25 mouse cellular contexts compared by ENCODE assay signal in the genomic region with DNA sequence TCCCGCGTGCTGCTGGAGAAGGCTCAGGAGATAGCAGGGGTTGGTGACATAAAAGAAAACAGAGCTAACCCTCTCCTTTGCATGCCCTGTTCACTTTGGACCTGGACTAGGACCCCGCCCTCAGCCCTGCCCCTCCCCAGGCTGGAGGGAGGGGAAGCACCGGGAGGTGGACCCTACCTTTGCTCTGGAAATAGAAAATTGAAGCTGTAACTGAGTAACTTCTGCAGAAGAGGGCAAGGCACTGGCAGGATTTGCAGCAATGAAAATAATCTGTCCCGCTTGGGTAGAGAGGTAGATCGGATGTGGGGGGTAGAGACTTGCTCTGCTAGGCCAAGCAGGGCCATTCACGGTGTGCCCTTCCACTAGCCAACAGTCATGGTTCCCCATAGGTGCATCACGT. TPM values are rescaled to one million over a fixed set of nuclear protein-coding genes. Genes with fewer than 3 reads are reported as not detected.
DNase-seq lines count a peak whose midpoint lies in the region; ATAC-seq and TF ChIP-seq lines count a peak whose summit lies in the region.
"Had no signal": no experiment of that assay in that cellular context is flagged by ENCODE, and none has a peak within 500 bp of the region (broad histone marks: within the 10 kb centered on the region; RNA-seq: fewer than 3 reads in every experiment).

No protein-coding gene starts in this region.

- no peak for TF ChIP-seq CTCF in kidney, adult 2 months (conservative IDR thresholded peaks at IDR 0.05; ENCODE audit: insufficient read depth, insufficient read length, low read depth, low read length)
- no peak for TF ChIP-seq CTCF in kidney, postnatal 0 days (IDR thresholded peaks at IDR 0.05; ENCODE audit: low read depth)
- no peak for TF ChIP-seq CTCF in small intestine, adult 2 months (IDR thresholded peaks at IDR 0.05; ENCODE audit: extremely low read depth, insufficient read length, insufficient replicate concordance, low read depth, low read length)

- WGBS in forebrain, embryonic 11.5 days = 92% methylated on average over 8 of the region's 8 CpGs
- 89% methylated on average over 8 of the region's 8 CpGs for WGBS in forebrain, embryonic 15.5 days
- 53% methylated on average over 8 of the region's 8 CpGs for WGBS in kidney, adult 2 months
- 52% methylated on average over 8 of the region's 8 CpGs for WGBS in kidney, postnatal 0 days
- WGBS in small intestine, adult 2 months = 29% methylated on average over 8 of the region's 8 CpGs

- no peak overlapping the region for H3K4me3 ChIP-seq in forebrain, embryonic 11.5 days (ENCODE audit: low read depth, low read length)
- no peak overlapping the region for H3K4me3 ChIP-seq in forebrain, embryonic 15.5 days
- no peak overlapping the region for H3K4me3 ChIP-seq in kidney, adult 2 months (ENCODE audit: insufficient read depth, low read depth, low read length)
- no peak overlapping the region for H3K4me3 ChIP-seq in kidney, postnatal 0 days (replicated peaks; ENCODE audit: low read depth, low read length)
- no peak overlapping the region for H3K4me3 ChIP-seq in small intestine, adult 2 months (ENCODE audit: low read depth, low read length)
- H3K4me3 ChIP-seq: heart, embryonic 15.5 days; limb, embryonic 15.5 days; midbrain, embryonic 15.5 days; myocyte had no signal

- no peaks in the 10 kb centered on the region for H3K4me1 ChIP-seq in forebrain, embryonic 11.5 days (replicated peaks; ENCODE audit: control insufficient read depth, insufficient read depth, low read length)
- no peaks in the 10 kb centered on the region for H3K4me1 ChIP-seq in forebrain, embryonic 15.5 days
- H3K4me1 ChIP-seq in kidney, adult 2 months (ENCODE audit: control insufficient read depth, insufficient read depth, low read length) = peaks cover 40% of the 10 kb centered on the region
- H3K4me1 ChIP-seq in kidney, postnatal 0 days (replicated peaks; ENCODE audit: insufficient read depth, low read length) = no peaks in the 10 kb centered on the region
- peaks cover 52% of the 10 kb centered on the region for H3K4me1 ChIP-seq in small intestine, adult 2 months (ENCODE audit: control insufficient read depth, insufficient read depth, insufficient read length, low read length)
- H3K4me1 ChIP-seq: limb, embryonic 15.5 days; midbrain, embryonic 15.5 days had no signal

- no peak for TF ChIP-seq POLR2A in kidney, adult 2 months (IDR thresholded peaks at IDR 0.05; ENCODE audit: low read depth, low read length)
- TF ChIP-seq POLR2A in small intestine, adult 2 months (IDR thresholded peaks at IDR 0.05; ENCODE audit: low read depth, low read length) = no peak

- H3K9me3 ChIP-seq in forebrain, embryonic 11.5 days (ENCODE audit: control insufficient read depth, low read length) = no peaks in the 10 kb centered on the region
- H3K9me3 ChIP-seq in forebrain, embryonic 15.5 days = no peaks in the 10 kb centered on the region
- no peaks in the 10 kb centered on the region for H3K9me3 ChIP-seq in kidney, postnatal 0 days (replicated peaks; ENCODE audit: low read length)
- H3K9me3 ChIP-seq: heart, embryonic 15.5 days; limb, embryonic 15.5 days; midbrain, embryonic 15.5 days had no signal

- H3K9ac ChIP-seq in forebrain, embryonic 11.5 days (ENCODE audit: low read length) = no peak overlapping the region
- H3K9ac ChIP-seq in forebrain, embryonic 15.5 days (replicated peaks) = no peak overlapping the region
- H3K9ac ChIP-seq in kidney, postnatal 0 days (ENCODE audit: low read depth, low read length) = no peak overlapping the region
- H3K9ac ChIP-seq: heart, embryonic 15.5 days; hindbrain, embryonic 14.5 days; limb, embryonic 15.5 days; liver, embryonic 14.5 days; lung, embryonic 14.5 days; midbrain, embryonic 15.5 days had no signal

- H3K27me3 ChIP-seq in forebrain, embryonic 11.5 days (ENCODE audit: control insufficient read depth, insufficient read depth, low read length) = no peaks in the 10 kb centered on the region
- H3K27me3 ChIP-seq in forebrain, embryonic 15.5 days = no peaks in the 10 kb centered on the region
- no peaks in the 10 kb centered on the region for H3K27me3 ChIP-seq in kidney, adult 2 months (replicated peaks; ENCODE audit: control insufficient read depth, insufficient read depth, low read length)
- H3K27me3 ChIP-seq in kidney, postnatal 0 days (ENCODE audit: insufficient read depth, low read length) = no peaks in the 10 kb centered on the region
- H3K27me3 ChIP-seq in small intestine, adult 2 months (ENCODE audit: control insufficient read depth, insufficient read depth, low read length) = no peaks in the 10 kb centered on the region
- H3K27me3 ChIP-seq: midbrain, embryonic 15.5 days had no signal

- no peak overlapping the region for H3K27ac ChIP-seq in forebrain, embryonic 11.5 days (ENCODE audit: low read depth, low read length)
- no peak overlapping the region for H3K27ac ChIP-seq in forebrain, embryonic 15.5 days (replicated peaks)
- peak overlapping the region; percentile 60 for H3K27ac ChIP-seq in kidney, adult 2 months (ENCODE audit: insufficient read depth, low read depth, low read length)
- peak overlapping the region; percentile 71 for H3K27ac ChIP-seq in kidney, postnatal 0 days
- H3K27ac ChIP-seq in small intestine, adult 2 months (ENCODE audit: insufficient read depth, low read depth, low read length) = peak overlapping the region; percentile 100
- H3K27ac ChIP-seq: heart, embryonic 15.5 days; hindbrain, embryonic 14.5 days; limb, embryonic 15.5 days; liver, embryonic 14.5 days; macrophage; midbrain, embryonic 15.5 days; stomach, postnatal 0 days had no signal

- H3K36me3 ChIP-seq in forebrain, embryonic 11.5 days (ENCODE audit: control insufficient read depth, insufficient read depth, low read length) = no peaks in the 10 kb centered on the region
- no peaks in the 10 kb centered on the region for H3K36me3 ChIP-seq in forebrain, embryonic 15.5 days
- H3K36me3 ChIP-seq in kidney, adult 2 months (ENCODE audit: control insufficient read depth, insufficient read depth, low read length) = no peaks in the 10 kb centered on the region
- H3K36me3 ChIP-seq in kidney, postnatal 0 days (ENCODE audit: insufficient read depth, low read length) = no peaks in the 10 kb centered on the region
- no peaks in the 10 kb centered on the region for H3K36me3 ChIP-seq in small intestine, adult 2 months (ENCODE audit: control insufficient read depth, insufficient read depth, low read length)
- H3K36me3 ChIP-seq: heart, embryonic 15.5 days; limb, embryonic 15.5 days; midbrain, embryonic 15.5 days had no signal

- H3K4me2 ChIP-seq in forebrain, embryonic 11.5 days (ENCODE audit: low read depth, low read length, severe bottlenecking) = no peak overlapping the region
- no peak overlapping the region for H3K4me2 ChIP-seq in forebrain, embryonic 15.5 days (replicated peaks)
- H3K4me2 ChIP-seq in kidney, postnatal 0 days (ENCODE audit: low read length) = no peak overlapping the region
- H3K4me2 ChIP-seq: heart, embryonic 15.5 days; hindbrain, embryonic 14.5 days; limb, embryonic 15.5 days; lung, embryonic 14.5 days; midbrain, embryonic 15.5 days had no signal

- no peak for ATAC-seq in forebrain, embryonic 11.5 days (replicated peaks; ENCODE audit: low FRiP score)
- ATAC-seq in forebrain, embryonic 15.5 days (replicated peaks) = no peak
- peak; percentile 84 for ATAC-seq in kidney, postnatal 0 days (replicated peaks; ENCODE audit: low FRiP score, low read depth)
- ATAC-seq: forebrain, embryonic 14.5 days; midbrain, embryonic 15.5 days had no signal

- peak; percentile 37 for DNase-seq in forebrain, embryonic 11.5 days (ENCODE audit: low spot score)
- peak; percentile 93 for DNase-seq in kidney, adult 2 months
- DNase-seq in kidney, postnatal 0 days (ENCODE audit: low spot score) = peak; percentile 66
- no peak for DNase-seq in spleen, postnatal 14 days (ENCODE audit: low spot score in 2 of 2)
- DNase-seq in neural tube, embryonic 10.5 days (ENCODE audit: extremely low spot score, low spot score) = no peak
- DNase-seq in right cerebral cortex, postnatal 4 days = no peak
- DNase-seq: adrenal gland, postnatal 10 days; cerebellum, adult 8-10 months; cerebellum, postnatal 36 days; embryo, embryonic 11 days; gastrocnemius, postnatal 14 days; heart, postnatal 36 days; layer of hippocampus, adult 9-11 months; lung, embryonic 14.5 days had no signal

RNA-seq across cellular contexts. Expression of a gene that starts 20.6 kb away (rescaled TPM):
- 44.5 and 47.8 TPM in 2 replicates for polyA plus RNA-seq in forebrain, embryonic 11.5 days (2014; fragmentation: Nextera tagmentation; extraction: Ambion mirVana)
- 60.8 and 66.2 TPM in 2 replicates for polyA plus RNA-seq in forebrain, embryonic 15.5 days (2015; fragmentation: Nextera tagmentation; extraction: Ambion mirVana)
- 69.4 and 74.9 TPM in 2 replicates for polyA plus RNA-seq in kidney, adult 2 months (2012; rRNA removed)
- polyA plus RNA-seq in kidney, postnatal 0 days (2015; fragmentation: Nextera tagmentation; extraction: Ambion mirVana) = 55.0 and 58.3 TPM in 2 replicates
- polyA plus RNA-seq in small intestine, adult 2 months (2012; rRNA removed) = 7.1 and 8.6 TPM in 2 replicates

RNA-seq across cellular contexts. Expression of a gene that starts 32.9 kb away (rescaled TPM):
- polyA plus RNA-seq in forebrain, embryonic 11.5 days (2014; fragmentation: Nextera tagmentation; extraction: Ambion mirVana) = 0.17 and 0.33 TPM in 2 replicates
- 0.08 and 0.09 TPM in 2 replicates for polyA plus RNA-seq in forebrain, embryonic 15.5 days (2015; fragmentation: Nextera tagmentation; extraction: Ambion mirVana)
- 96.6 and 114 TPM in 2 replicates for polyA plus RNA-seq in kidney, adult 2 months (2012; rRNA removed)
- polyA plus RNA-seq in kidney, postnatal 0 days (2015; fragmentation: Nextera tagmentation; extraction: Ambion mirVana) = 20.6 and 22.5 TPM in 2 replicates
- polyA plus RNA-seq in small intestine, adult 2 months (2012; rRNA removed) = 100 and 151 TPM in 2 replicates

Comparison
In these comparisons a context has a peak if more than half of its experiments do, and no peak if none do; other contexts are left out.
1. DNase-seq: peak in forebrain, embryonic 11.5 days (single experiment), kidney, adult 2 months (single experiment) and kidney, postnatal 0 days (single experiment); none in spleen, postnatal 14 days (0 of 2), neural tube, embryonic 10.5 days (single experiment) and right cerebral cortex, postnatal 4 days (single experiment).
2. H3K27ac ChIP-seq: peak in kidney, adult 2 months (single experiment), kidney, postnatal 0 days (single experiment) and small intestine, adult 2 months (single experiment); none in forebrain, embryonic 11.5 days (single experiment) and forebrain, embryonic 15.5 days (single experiment).
3. RNA of a gene that starts 32.9 kb away (polyA plus RNA-seq): 100 to 151 TPM in small intestine, adult 2 months, 96.6 to 114 TPM in kidney, adult 2 months and 20.6 to 22.5 TPM in kidney, postnatal 0 days; 0.17 to 0.33 TPM in forebrain, embryonic 11.5 days and 0.08 to 0.09 TPM in forebrain, embryonic 15.5 days; every median in the first group is over 10 times any median in the second.